8 mouse cellular contexts compared by ENCODE assay signal in the genomic region with DNA sequence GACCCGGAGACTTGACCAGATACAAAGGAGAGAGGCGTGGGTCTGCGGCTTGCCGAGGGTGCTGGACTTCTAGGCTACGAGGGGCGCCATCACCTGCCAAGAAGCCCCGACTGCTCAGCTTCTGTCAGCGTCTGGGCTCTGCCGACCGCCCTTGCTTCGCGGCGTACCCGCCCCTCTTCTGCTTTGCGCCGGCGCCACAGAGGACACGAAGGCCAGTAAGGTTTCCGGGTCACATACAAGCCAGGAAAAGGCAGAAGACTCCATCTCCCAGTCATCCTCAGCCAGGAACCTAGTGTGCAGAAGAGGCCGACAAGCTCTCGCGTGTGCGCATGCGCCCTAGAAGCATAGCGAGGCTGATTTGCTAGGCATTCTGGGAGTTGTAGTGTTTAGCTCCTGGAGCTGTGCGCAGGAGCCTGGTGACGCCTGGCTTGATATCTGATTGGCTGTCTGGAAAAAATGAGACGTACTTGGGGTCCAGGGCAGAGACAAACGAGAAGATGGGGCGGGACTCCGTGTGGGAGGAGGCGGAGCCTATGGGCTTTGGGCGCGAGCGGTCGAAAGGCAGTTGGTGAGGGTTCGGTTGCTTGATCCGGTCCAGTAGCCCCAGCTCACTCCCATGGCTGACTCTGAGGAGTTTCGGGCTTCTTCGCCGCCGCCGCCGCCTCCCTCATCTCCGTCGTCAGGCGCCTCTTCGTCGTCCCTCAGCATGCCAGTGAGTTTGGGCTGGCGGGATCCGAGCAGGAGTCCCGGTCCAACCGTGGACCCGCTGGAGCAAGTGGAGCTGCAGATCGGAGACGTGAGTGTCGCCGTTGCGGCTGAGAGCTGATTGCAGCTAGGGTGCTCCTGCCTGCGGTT. TPM values are rescaled to one million over a fixed set of nuclear protein-coding genes. Genes with fewer than 3 reads are reported as not detected.
DNase-seq lines count a peak whose midpoint lies in the region; ATAC-seq lines count a peak whose summit lies in the region.

A gene (plus strand): TSS at position 519 of the 855 bp plus-strand sequence.

- peak within 1 kb of the TSS; percentile 84 for H3K27ac ChIP-seq in lung, embryonic 16.5 days (ENCODE audit: low read length)

- H3K4me3 ChIP-seq in lung, embryonic 16.5 days (ENCODE audit: low read length): peak within 1 kb of the TSS; percentile 79

- peak within 1 kb of the TSS; percentile 72 for H3K4me2 ChIP-seq in lung, embryonic 16.5 days (ENCODE audit: low read depth, low read length)

- peaks cover 5% of the 10 kb centered on the region; the same call in 1 of the 2 replicates for H3K4me1 ChIP-seq in lung, embryonic 16.5 days (replicated peaks; ENCODE audit: control insufficient read depth, insufficient read depth, low read length)

- under 1% methylated on average over 59 of the region's 60 CpGs for WGBS in lung, embryonic 16.5 days

- peak within 1 kb of the TSS; percentile 76 for H3K9ac ChIP-seq in lung, embryonic 16.5 days (ENCODE audit: low read length)

- H3K27me3 ChIP-seq in lung, embryonic 16.5 days (ENCODE audit: control insufficient read depth, insufficient read depth, low read depth, low read length): no peaks in the 10 kb centered on the region

- H3K9me3 ChIP-seq in lung, embryonic 16.5 days (ENCODE audit: control insufficient read depth, low read length): no peaks in the 10 kb centered on the region; the same call in 1 of the 2 replicates

- peaks cover 22% of the 10 kb centered on the region for H3K36me3 ChIP-seq in lung, embryonic 16.5 days (ENCODE audit: control insufficient read depth, insufficient read depth, low read length)

- peak; percentile 96 to 97 for ATAC-seq in hematopoietic stem cell, adult 5-6 weeks (replicated peaks in 1 of 2; ENCODE audit: insufficient read depth in 1 of 2, low FRiP score in 2 of 2, low TSS enrichment in 1 of 2, low read depth in 1 of 2, poor library complexity in 2 of 2, severe bottlenecking in 2 of 2)
- peak; percentile 99 for ATAC-seq in lung, embryonic 16.5 days (ENCODE audit: low read depth)

- DNase-seq in MEL-GATA-1-ER (ENCODE audit: extremely low read depth, low read depth): peak; percentile 100
- peak; percentile 96 for DNase-seq in cerebellum, adult 8-10 months
- peak; percentile 99 for DNase-seq in forelimb bud, embryonic 11.5 days (ENCODE audit: low read depth, low spot score)
- peak; percentile 97 for DNase-seq in layer of hippocampus, adult 9-10 months (ENCODE audit: low spot score)
- peak; percentile 64 for DNase-seq in ovary, postnatal 10 days (ENCODE audit: low spot score)
- DNase-seq in thymus, postnatal 10 days (ENCODE audit: low spot score in 2 of 2): peak; percentile 92 to 95

RNA-seq across cellular contexts. Expression of the gene that starts here (rescaled TPM):
- total RNA-seq in hematopoietic stem cell, adult 5-6 weeks (2017): 12.8 and 18.1 TPM in 2 replicates
- polyA plus RNA-seq in lung, embryonic 16.5 days (2015; fragmentation: Nextera tagmentation; extraction: Ambion mirVana): 28.3 and 32.0 TPM in 2 replicates

Comparison
In these comparisons a context has a peak if more than half of its experiments do, and no peak if none do; other contexts are left out.
1. Peak in every context shown above with its lines: DNase-seq, ATAC-seq, H3K4me3 ChIP-seq and H3K27ac ChIP-seq.